Mouse (Mus musculus) CD4-positive naive resting alpha-beta T cell, adult 57 days (primary cell): ENCODE results near the gene Pax6. TPM values are rescaled to one million over a fixed set of nuclear protein-coding genes. Genes with fewer than 3 reads are reported as not detected.

Source experiments
- total RNA-seq: library from RNA; stranded (reverse); gene quantifications from one replicate; pipeline ENCODE4 v1.2.4, GENCODE M21; 2023

The Pax6 gene
- not detected for total RNA-seq

GRCm38 (mm10) chr2:105668271-105669270 lies at the start of gene Pax6:
Pax6 (plus strand) TSS chr2:105668900.

Other genes starting within 250 kb of the Pax6 start
- 18.1 TPM for gene Elp4, start 235.7 kb downstream of the Pax6 start, total RNA-seq
- 22.6 TPM for gene Immp1l, start 235.7 kb downstream of the Pax6 start, total RNA-seq